Mouse (Mus musculus): ENCODE measurements around the gene Dap. TPM values are rescaled to one million over a fixed set of nuclear protein-coding genes. Genes with fewer than 3 reads are reported as not detected.

Dap gene
- polyA plus RNA-seq, 1 experiment = not detected

DNA sequence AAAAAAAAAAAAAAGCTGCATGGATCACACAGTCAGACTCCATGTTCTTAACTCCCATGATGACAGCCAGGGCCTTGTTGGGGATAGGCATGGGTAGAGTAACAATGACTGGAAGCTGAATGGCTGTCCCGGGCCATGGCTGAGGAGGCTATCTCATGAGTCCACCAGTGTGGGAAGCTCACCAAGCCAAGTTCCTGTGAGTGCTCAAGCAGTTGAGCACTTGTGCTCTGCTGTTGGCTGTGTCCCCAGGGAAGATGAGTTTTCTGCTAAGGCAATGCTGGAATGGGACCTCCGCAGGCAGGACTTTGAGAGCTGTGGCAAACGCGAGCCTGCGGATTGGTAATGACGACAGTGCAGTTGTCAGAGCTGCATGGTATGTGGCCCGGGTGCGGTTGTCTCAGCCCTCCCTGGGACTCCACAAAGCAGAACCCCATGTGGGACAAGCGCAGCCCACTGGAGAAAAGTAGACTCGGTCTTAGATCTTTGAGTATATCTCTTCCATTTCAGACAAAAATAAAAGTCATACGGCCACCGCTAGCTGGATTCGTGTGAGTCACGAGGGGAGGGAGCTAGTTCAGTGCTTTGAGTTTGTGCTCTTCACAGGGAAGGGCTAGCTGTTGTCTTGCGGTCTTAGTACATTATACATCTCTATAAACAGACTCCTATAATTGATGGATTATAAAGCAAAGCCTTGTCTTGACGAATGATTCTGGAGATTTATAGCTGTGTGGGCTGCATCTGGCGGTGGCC is 20.8 kb downstream of the Dap start:
- Histone ChIP-seq H3K4me1 (ENCODE audit: control insufficient read depth, insufficient read depth, low read length) (peaks cover 6% of the 10 kb centered on the region; the same call in 1 of the 2 replicates), H3K27ac (ENCODE audit: insufficient read depth, low read depth, low read length) (no peak overlapping the region), H3K4me3 (ENCODE audit: insufficient read depth, low read depth, low read length) (no peak overlapping the region)
- 89% methylated on average over 17 of the region's 17 CpGs for WGBS
- TF ChIP-seq CTCF (IDR thresholded peaks at IDR 0.05; ENCODE audit: insufficient read depth, low read depth, low read length) (no peak), POLR2A (IDR thresholded peaks at IDR 0.05; ENCODE audit: insufficient read depth, low read depth, low read length) (no peak)

DNA sequence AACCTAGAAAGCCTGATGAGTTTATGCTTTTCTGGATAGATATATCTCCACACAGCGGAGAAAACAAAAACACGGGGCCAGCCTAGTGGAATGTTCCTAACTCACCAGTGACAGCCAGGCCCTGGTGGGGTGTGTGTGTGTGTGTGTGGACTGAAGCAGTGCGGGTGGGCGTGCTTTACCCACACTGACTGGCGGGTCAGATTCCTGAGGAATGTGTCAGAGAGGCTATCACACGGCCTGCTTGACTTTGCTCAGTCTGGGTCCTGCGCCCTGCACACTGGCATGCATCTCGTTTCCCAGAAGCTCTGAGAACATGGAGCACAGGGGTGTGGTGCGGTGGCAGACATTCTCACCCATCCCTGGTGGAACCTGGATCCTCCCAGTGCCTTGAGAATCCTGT is 21.8 kb downstream of the Dap start:
- WGBS = 93% methylated on average over 9 of the region's 9 CpGs
- H3K4me3 ChIP-seq (ENCODE audit: insufficient read depth, low read depth, low read length) = no peak overlapping the region
- no peak overlapping the region for H3K27ac ChIP-seq (ENCODE audit: insufficient read depth, low read depth, low read length)
- no peak for TF ChIP-seq CTCF (IDR thresholded peaks at IDR 0.05; ENCODE audit: insufficient read depth, low read depth, low read length)
- no peak for TF ChIP-seq POLR2A (IDR thresholded peaks at IDR 0.05; ENCODE audit: insufficient read depth, low read depth, low read length)
- peaks cover 6% of the 10 kb centered on the region; the same call in 1 of the 2 replicates for H3K4me1 ChIP-seq (ENCODE audit: control insufficient read depth, insufficient read depth, low read length)

DNA sequence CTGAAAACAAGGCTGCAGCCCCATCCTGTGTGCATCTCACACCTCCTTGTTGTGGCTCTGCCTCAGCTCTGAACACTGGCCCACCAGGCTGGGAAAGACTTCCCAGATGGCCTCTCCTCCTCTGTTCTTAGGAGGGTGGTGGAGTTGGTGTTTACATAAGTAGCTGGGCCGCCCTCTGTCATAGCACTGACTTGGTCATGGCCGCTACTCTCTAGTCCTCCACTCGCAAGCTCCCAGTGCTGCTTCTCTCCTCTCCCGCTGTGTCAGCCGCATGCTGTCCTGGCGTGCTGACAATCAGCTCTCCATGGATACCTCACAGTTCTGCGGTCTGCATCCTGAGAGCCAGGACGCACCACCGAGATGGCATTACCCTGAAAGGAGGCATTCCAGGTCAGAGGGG is 22.9 kb downstream of the Dap start:
- WGBS = 65% methylated on average over 9 of the region's 9 CpGs
- H3K4me1 ChIP-seq (ENCODE audit: control insufficient read depth, insufficient read depth, low read length) = peaks cover 6% of the 10 kb centered on the region; the same call in 1 of the 2 replicates
- H3K27ac ChIP-seq (ENCODE audit: insufficient read depth, low read depth, low read length) = no peak overlapping the region
- no peak overlapping the region for H3K4me3 ChIP-seq (ENCODE audit: insufficient read depth, low read depth, low read length)
- TF ChIP-seq CTCF (IDR thresholded peaks at IDR 0.05; ENCODE audit: insufficient read depth, low read depth, low read length) (no peak), POLR2A (IDR thresholded peaks at IDR 0.05; ENCODE audit: insufficient read depth, low read depth, low read length) (no peak)

DNA sequence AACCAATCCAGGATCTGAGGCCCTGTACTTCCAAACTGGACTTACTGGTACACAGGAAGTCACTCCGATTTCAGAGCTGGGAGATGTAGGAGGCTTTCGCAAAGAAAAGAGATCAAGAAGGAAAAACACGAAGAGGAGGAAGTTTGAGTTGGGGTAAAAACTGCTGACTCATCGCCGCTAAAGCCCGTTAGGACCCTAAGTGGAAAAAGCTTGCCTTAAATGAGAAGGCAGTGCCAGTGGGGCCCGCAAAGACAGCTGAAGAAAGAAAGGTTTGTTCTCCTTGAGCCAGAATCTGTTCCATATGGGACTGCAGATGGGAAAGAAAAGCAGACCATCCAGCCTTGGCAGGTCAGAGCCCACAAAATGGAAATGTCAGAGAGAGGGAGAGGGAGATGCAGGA is 24.8 kb downstream of the Dap start:
- WGBS = 78% methylated on average over 7 of the region's 7 CpGs
- Histone ChIP-seq H3K4me1 (ENCODE audit: control insufficient read depth, insufficient read depth, low read length) (peaks cover 6% of the 10 kb centered on the region; the same call in 1 of the 2 replicates), H3K27ac (ENCODE audit: insufficient read depth, low read depth, low read length) (no peak overlapping the region), H3K4me3 (ENCODE audit: insufficient read depth, low read depth, low read length) (no peak overlapping the region)
- TF ChIP-seq CTCF (IDR thresholded peaks at IDR 0.05; ENCODE audit: insufficient read depth, low read depth, low read length) (no peak), POLR2A (IDR thresholded peaks at IDR 0.05; ENCODE audit: insufficient read depth, low read depth, low read length) (no peak)

DNA sequence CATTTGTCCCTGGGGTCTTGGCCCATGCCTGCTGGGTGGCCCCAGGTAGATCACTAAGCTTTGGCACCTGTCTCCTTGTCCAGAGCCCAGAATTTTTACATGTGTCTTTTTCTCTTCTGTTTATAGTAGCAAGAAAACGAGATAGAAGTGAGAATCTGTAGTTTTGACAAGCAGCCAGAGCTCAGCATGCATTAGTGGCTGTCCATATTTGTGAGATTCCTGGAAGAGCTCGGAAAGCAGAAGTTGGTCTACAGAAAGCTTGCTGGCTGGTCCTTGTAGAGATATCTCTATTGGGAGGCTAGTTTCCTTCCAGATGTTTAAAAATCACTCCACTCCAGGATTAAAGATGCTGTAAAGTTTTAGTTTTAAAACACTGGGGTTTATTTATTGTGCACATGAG is 25.9 kb downstream of the Dap start:
- Histone ChIP-seq H3K4me1 (ENCODE audit: control insufficient read depth, insufficient read depth, low read length) (peaks cover 6% of the 10 kb centered on the region; the same call in 1 of the 2 replicates), H3K27ac (ENCODE audit: insufficient read depth, low read depth, low read length) (no peak overlapping the region), H3K4me3 (ENCODE audit: insufficient read depth, low read depth, low read length) (no peak overlapping the region)
- TF ChIP-seq POLR2A (IDR thresholded peaks at IDR 0.05; ENCODE audit: insufficient read depth, low read depth, low read length) (no peak), CTCF (IDR thresholded peaks at IDR 0.05; ENCODE audit: insufficient read depth, low read depth, low read length) (no peak)
- WGBS = 73% methylated on average over 2 of the region's 2 CpGs

DNA sequence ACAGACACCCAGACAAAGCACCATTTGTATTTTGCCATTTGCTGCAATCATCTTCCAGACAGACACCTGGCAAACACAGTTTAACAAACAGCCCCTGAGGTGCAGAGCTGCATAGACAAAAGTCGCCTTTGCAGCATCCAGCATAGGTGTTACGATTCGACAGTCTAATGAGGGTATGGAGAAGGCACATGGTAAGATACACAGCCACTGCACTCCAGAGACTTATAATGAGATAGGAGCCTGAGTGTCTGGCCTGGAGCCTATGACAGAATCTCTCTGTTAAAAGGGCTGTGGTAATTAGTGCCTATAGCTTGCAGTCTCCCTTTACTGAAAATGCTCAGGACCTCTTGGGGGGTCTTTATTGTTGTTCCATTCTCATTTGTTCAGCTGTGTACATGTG is 26.6 kb downstream of the Dap start:
- 62% methylated on average over 3 of the region's 3 CpGs for WGBS
- Histone ChIP-seq H3K27ac (ENCODE audit: insufficient read depth, low read depth, low read length) (no peak overlapping the region), H3K4me3 (ENCODE audit: insufficient read depth, low read depth, low read length) (no peak overlapping the region), H3K4me1 (ENCODE audit: control insufficient read depth, insufficient read depth, low read length) (peaks cover 6% of the 10 kb centered on the region; the same call in 1 of the 2 replicates)
- TF ChIP-seq POLR2A (IDR thresholded peaks at IDR 0.05; ENCODE audit: insufficient read depth, low read depth, low read length) = no peak
- no peak for TF ChIP-seq CTCF (IDR thresholded peaks at IDR 0.05; ENCODE audit: insufficient read depth, low read depth, low read length)

DNA sequence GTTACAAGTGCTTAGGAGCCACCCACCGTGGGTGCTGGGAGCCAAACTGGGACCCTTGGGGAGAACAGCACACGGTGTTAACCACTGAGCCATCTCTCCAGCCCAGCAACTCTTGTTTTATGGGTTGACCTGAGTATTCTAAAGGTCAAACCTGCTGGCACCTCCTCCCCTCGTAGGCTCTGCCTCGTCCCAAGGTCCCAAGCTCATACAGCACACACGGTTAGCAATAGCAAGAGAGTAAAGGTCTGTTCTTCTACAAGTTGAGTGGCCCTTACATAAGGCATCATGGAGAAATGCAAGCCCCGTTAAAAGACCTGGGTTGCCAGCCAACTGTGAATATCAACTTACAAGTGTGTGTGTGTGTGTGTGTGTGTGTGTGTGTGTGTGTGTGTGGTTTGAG is 27.1 kb downstream of the Dap start:
- TF ChIP-seq POLR2A (IDR thresholded peaks at IDR 0.05; ENCODE audit: insufficient read depth, low read depth, low read length) (no peak), CTCF (IDR thresholded peaks at IDR 0.05; ENCODE audit: insufficient read depth, low read depth, low read length) (no peak)
- WGBS = 93% methylated on average over 6 of the region's 6 CpGs
- Histone ChIP-seq H3K4me1 (ENCODE audit: control insufficient read depth, insufficient read depth, low read length) (peaks cover 6% of the 10 kb centered on the region; the same call in 1 of the 2 replicates), H3K4me3 (ENCODE audit: insufficient read depth, low read depth, low read length) (no peak overlapping the region), H3K27ac (ENCODE audit: insufficient read depth, low read depth, low read length) (no peak overlapping the region)

DNA sequence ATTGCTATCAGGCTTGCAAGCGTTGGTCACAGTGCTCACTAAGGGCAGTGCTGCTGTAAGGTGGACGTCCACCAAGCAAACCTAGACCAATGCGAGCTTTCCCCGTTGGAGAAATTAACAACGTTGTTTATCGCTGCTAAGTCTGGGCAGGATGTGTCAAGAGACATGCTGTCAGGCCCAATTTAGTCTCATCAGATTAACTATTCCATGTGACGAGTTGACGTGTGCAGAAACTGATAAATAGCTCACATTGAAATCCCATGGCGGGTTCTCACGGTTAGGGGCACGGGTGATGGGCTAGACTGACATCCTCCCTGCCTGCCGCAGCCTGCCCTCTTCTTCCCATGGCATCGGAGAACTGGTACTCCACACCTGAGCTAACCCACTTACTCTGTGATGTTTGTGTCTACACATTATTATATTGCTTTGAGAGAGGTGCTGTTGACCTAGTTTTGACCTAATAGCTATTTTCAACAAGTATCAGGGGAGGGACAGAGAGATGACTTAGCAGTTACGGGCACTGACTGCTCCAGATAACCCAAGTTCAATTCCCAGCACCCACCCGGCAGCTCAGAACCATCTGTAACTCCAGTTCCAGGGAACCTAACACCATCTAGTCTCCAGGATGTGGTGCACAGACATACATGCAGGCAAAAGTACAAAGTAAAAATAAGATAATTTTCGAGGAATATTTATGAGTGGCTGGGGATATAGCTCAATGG is 28.6 kb downstream of the Dap start:
- no peak overlapping the region for H3K27ac ChIP-seq (ENCODE audit: insufficient read depth, low read depth, low read length)
- H3K4me1 ChIP-seq (ENCODE audit: control insufficient read depth, insufficient read depth, low read length) = no peaks in the 10 kb centered on the region
- no peak overlapping the region for H3K4me3 ChIP-seq (ENCODE audit: insufficient read depth, low read depth, low read length)
- TF ChIP-seq CTCF (IDR thresholded peaks at IDR 0.05; ENCODE audit: insufficient read depth, low read depth, low read length) (no peak), POLR2A (IDR thresholded peaks at IDR 0.05; ENCODE audit: insufficient read depth, low read depth, low read length) (no peak)
- 85% methylated on average over 16 of the region's 16 CpGs for WGBS

DNA sequence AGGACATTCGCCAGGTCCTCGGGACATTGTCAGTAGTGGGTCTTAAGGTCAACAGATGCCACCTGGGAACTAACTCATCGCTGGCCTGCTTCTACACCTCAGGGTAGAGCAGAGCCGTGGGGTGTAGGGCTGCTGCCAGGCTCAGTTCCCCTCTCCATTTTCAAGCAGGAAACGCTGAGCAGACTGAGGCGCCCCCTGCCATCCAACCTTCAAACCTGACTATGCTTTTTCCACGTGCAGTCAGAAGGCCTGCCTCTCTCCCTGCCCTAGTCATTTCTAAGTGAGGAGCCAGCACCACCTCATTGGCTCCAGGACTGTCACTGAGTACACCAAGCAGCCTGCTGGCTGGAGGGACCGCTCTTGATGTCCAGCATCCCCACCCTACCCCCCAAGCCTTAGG is 29.3 kb downstream of the Dap start:
- Histone ChIP-seq H3K27ac (ENCODE audit: insufficient read depth, low read depth, low read length) (no peak overlapping the region), H3K4me1 (ENCODE audit: control insufficient read depth, insufficient read depth, low read length) (no peaks in the 10 kb centered on the region), H3K4me3 (ENCODE audit: insufficient read depth, low read depth, low read length) (no peak overlapping the region)
- WGBS = 83% methylated on average over 8 of the region's 8 CpGs
- TF ChIP-seq POLR2A (IDR thresholded peaks at IDR 0.05; ENCODE audit: insufficient read depth, low read depth, low read length) (no peak), CTCF (IDR thresholded peaks at IDR 0.05; ENCODE audit: insufficient read depth, low read depth, low read length) (no peak)

All from olfactory bulb, adult 2 months (tissue).